Mouse (Mus musculus) macrophage (primary cell): ENCODE measurements around the gene Slc4a8. TPM values are rescaled to one million over a fixed set of nuclear protein-coding genes. Genes with fewer than 3 reads are reported as not detected.
A peak's percentile ranks its signal among the peaks of the same experiment; 100 is the strongest.
"Not testable (repeated sequence)": the region's sequence is repeated elsewhere in the genome, so short reads cannot be mapped to it uniquely, and the experiment has no call there.

ENCODE experiments used
- H3K27ac ChIP-seq: fragments of 350-480 bp; formaldehyde crosslinking; 2 replicates; pipeline ENCODE4 v1.9.0; 2021
- H3K36me3 ChIP-seq: fragments of 350-480 bp; formaldehyde crosslinking; 2 replicates; pipeline ENCODE4 v1.9.0; 2021; ENCODE audit errors: inconsistent target
- H3K4me3 ChIP-seq: fragments of 350-480 bp; formaldehyde crosslinking; 2 replicates; pipeline ENCODE4 v1.9.0; 2021; ENCODE audit errors: inconsistent target
- H3K79me2 ChIP-seq: fragments of 350-480 bp; formaldehyde crosslinking; 2 replicates; pipeline ENCODE4 v1.9.0; 2021; ENCODE audit errors: inconsistent target
- WGBS: methylation state at CpG from one replicate; pipeline ENCODE4 v1.1.7; 2026; ENCODE audit warnings: inconsistent platforms; ENCODE audit not compliant: missing documents; 5-methylcytosine and 5-hydroxymethylcytosine counted together
- polyA plus RNA-seq: library from polyadenylated mRNA; stranded (reverse); fragments of 250-400 nt; gene quantifications from 3 replicates; pipeline ENCODE4 v1.2.4, GENCODE M21; 2018; ENCODE audit warnings: inconsistent platforms

Gene Slc4a8
- polyA plus RNA-seq, 1 experiment from 2014 or later, result 0.11 TPM

GRCm38 (mm10) chr15:100752439-100752838 lies 9.1 kb upstream of the Slc4a8 start:
- Histone ChIP-seq H3K36me3 (no peaks in the 10 kb centered on the region), H3K79me2 (no peaks in the 10 kb centered on the region), H3K27ac (no peak overlapping the region), H3K4me3 (no peak overlapping the region)
- 98% methylated on average over 2 of the region's 2 CpGs for WGBS

- 86% methylated on average over 5 of the region's 5 CpGs for WGBS
- Histone ChIP-seq H3K4me3 (no peak overlapping the region), H3K27ac (no peak overlapping the region), H3K79me2 (no peaks in the 10 kb centered on the region), H3K36me3 (no peaks in the 10 kb centered on the region)
These were observed 8.5 kb upstream of the Slc4a8 start for GRCm38 (mm10) chr15:100753045-100753444.

- 46% methylated on average over 7 of the region's 7 CpGs for WGBS
- H3K4me3 ChIP-seq, result no peak overlapping the region
- no peaks in the 10 kb centered on the region for H3K36me3 ChIP-seq
- no peaks in the 10 kb centered on the region for H3K79me2 ChIP-seq
- H3K27ac ChIP-seq, result no peak overlapping the region
These were observed 7.5 kb upstream of the Slc4a8 start for GRCm38 (mm10) chr15:100754041-100754440.

- 2% methylated on average over 11 of the region's 11 CpGs for WGBS
- Histone ChIP-seq H3K27ac (no peak overlapping the region), H3K36me3 (no peaks in the 10 kb centered on the region), H3K79me2 (no peaks in the 10 kb centered on the region), H3K4me3 (no peak overlapping the region)
These were observed 6.6 kb upstream of the Slc4a8 start for GRCm38 (mm10) chr15:100754805-100755497.

GRCm38 (mm10) chr15:100755498-100755859 lies 6.1 kb upstream of the Slc4a8 start:
- no peak overlapping the region for H3K27ac ChIP-seq
- no peak overlapping the region for H3K4me3 ChIP-seq
- 49% methylated on average over 6 of the region's 8 CpGs for WGBS
- no peaks in the 10 kb centered on the region for H3K79me2 ChIP-seq
- H3K36me3 ChIP-seq, result no peaks in the 10 kb centered on the region

- H3K36me3 ChIP-seq, result no peaks in the 10 kb centered on the region
- H3K27ac ChIP-seq, result no peak overlapping the region
- H3K4me3 ChIP-seq, result no peak overlapping the region
- 57% methylated on average over 3 of the region's 3 CpGs for WGBS
- H3K79me2 ChIP-seq, result no peaks in the 10 kb centered on the region
These were observed 5.5 kb upstream of the Slc4a8 start for GRCm38 (mm10) chr15:100755881-100756624.

- no peaks in the 10 kb centered on the region for H3K79me2 ChIP-seq
- no peak overlapping the region for H3K27ac ChIP-seq
- no peak overlapping the region for H3K4me3 ChIP-seq
- 4% methylated on average over 7 of the region's 7 CpGs for WGBS
- H3K36me3 ChIP-seq, result no peaks in the 10 kb centered on the region
These were observed 4.0 kb upstream of the Slc4a8 start for GRCm38 (mm10) chr15:100757527-100757978.

- WGBS, result 95% methylated on average over 10 of the region's 10 CpGs
- H3K27ac ChIP-seq, result no peak overlapping the region
- no peak overlapping the region for H3K4me3 ChIP-seq
- no peaks in the 10 kb centered on the region for H3K79me2 ChIP-seq
- H3K36me3 ChIP-seq, result no peaks in the 10 kb centered on the region
These were observed 2.3 kb upstream of the Slc4a8 start for GRCm38 (mm10) chr15:100759286-100759685.

GRCm38 (mm10) chr15:100761036-100761418 lies 520 bp upstream of the Slc4a8 start:
- Histone ChIP-seq H3K4me3 (peak overlapping the region; percentile 23), H3K36me3 (no peaks in the 10 kb centered on the region), H3K79me2 (no peaks in the 10 kb centered on the region), H3K27ac (no peak overlapping the region)
- 34% methylated on average over 9 of the region's 9 CpGs for WGBS

GRCm38 (mm10) chr15:100762649-100763048 lies 1.1 kb downstream of the Slc4a8 start:
- Histone ChIP-seq H3K27ac (no peak overlapping the region), H3K79me2 (no peaks in the 10 kb centered on the region), H3K36me3 (no peaks in the 10 kb centered on the region), H3K4me3 (no peak overlapping the region)
- 62% methylated on average over 8 of the region's 8 CpGs for WGBS

- 86% methylated on average over 16 of the region's 16 CpGs for WGBS
These were observed 2.8 kb downstream of the Slc4a8 start for GRCm38 (mm10) chr15:100764163-100764951.

GRCm38 (mm10) chr15:100766826-100767225 lies 5.3 kb downstream of the Slc4a8 start:
- no peaks in the 10 kb centered on the region for H3K79me2 ChIP-seq
- WGBS, result 90% methylated on average over 8 of the region's 9 CpGs
- H3K36me3 ChIP-seq, result no peaks in the 10 kb centered on the region
- H3K27ac ChIP-seq, result no peak overlapping the region
- no peak overlapping the region for H3K4me3 ChIP-seq

More at GRCm38 (mm10) chr15:100764163-100764951, 2.8 kb downstream of the Slc4a8 start:
- H3K4me3 ChIP-seq, result no peak overlapping the region
- no peak overlapping the region for H3K27ac ChIP-seq
- no peaks in the 10 kb centered on the region for H3K79me2 ChIP-seq
- H3K36me3 ChIP-seq, result no peaks in the 10 kb centered on the region

- Histone ChIP-seq H3K27ac (no peak overlapping the region), H3K36me3 (no peaks in the 10 kb centered on the region)
- 78% methylated on average over 13 of the region's 13 CpGs for WGBS
These were observed 6.3 kb downstream of the Slc4a8 start for GRCm38 (mm10) chr15:100767851-100768250.

GRCm38 (mm10) chr15:100769023-100769422 lies 7.5 kb downstream of the Slc4a8 start:
- not testable (repeated sequence) for H3K36me3 ChIP-seq, H3K4me3 ChIP-seq, H3K27ac ChIP-seq, H3K79me2 ChIP-seq
- 87% methylated on average over 3 of the region's 4 CpGs for WGBS

More at GRCm38 (mm10) chr15:100767851-100768250, 6.3 kb downstream of the Slc4a8 start:
- Histone ChIP-seq H3K4me3 (no peak overlapping the region), H3K79me2 (no peaks in the 10 kb centered on the region)

- H3K36me3 ChIP-seq, result no peaks in the 10 kb centered on the region
- no peaks in the 10 kb centered on the region for H3K79me2 ChIP-seq
- H3K27ac ChIP-seq, result no peak overlapping the region
- no peak overlapping the region for H3K4me3 ChIP-seq
- WGBS, result 96% methylated on average over 5 of the region's 5 CpGs
These were observed 8.8 kb downstream of the Slc4a8 start for GRCm38 (mm10) chr15:100770338-100770737.
